Mouse (Mus musculus): ENCODE measurements around the gene F2rl1.

F2rl1 gene

GRCm38 (mm10) chr13:95524674-95525491, at the start of gene F2rl1:
Gene F2rl1, minus strand, starts transcription at chr13:95525227.
- DNase-seq, result peak; percentile 93 to 97

DNA sequence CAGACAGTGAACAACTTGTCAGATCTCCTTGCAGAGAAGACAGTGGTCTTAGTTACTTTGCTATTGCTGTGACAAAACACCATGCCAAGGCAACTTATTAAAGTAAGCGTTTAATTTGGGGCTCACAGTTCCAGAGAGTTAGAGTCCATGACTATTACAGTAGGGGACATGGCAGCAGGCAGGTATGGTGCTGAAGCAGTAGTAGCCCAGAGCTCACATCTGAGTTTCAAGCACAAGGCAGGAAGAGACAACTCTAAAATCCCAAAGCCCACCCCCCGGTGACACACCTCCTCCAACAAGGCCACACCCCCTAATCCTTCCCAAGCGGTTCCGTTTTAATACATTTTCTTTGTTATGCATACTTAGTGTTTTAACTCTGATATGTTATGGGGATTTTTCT, 45.9 kb upstream of the F2rl1 start:
- no peak for DNase-seq

- no peak for DNase-seq
These were observed 44.3 kb upstream of the F2rl1 start for GRCm38 (mm10) chr13:95569326-95569725.

DNA sequence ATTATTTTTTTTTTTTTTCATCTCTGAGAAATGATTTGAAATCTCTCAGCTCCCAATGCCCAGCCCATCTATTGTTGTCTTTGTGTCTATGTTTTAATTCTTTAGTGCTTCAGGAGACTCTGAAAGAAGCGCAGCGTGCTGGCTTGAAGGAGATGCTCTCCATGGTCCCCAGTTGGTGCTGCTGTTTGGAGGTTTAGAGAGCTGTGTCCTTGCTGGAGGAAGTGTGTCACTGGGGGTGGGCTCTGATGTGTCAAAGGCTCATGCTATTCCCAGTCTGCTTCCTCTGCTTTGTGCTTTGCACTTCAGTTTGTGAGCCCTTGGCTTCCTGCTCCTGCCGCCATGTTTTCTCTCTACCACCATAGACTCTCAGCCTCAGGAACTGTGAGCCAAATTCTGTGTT, 43.3 kb upstream of the F2rl1 start:
- no peak for DNase-seq

DNA sequence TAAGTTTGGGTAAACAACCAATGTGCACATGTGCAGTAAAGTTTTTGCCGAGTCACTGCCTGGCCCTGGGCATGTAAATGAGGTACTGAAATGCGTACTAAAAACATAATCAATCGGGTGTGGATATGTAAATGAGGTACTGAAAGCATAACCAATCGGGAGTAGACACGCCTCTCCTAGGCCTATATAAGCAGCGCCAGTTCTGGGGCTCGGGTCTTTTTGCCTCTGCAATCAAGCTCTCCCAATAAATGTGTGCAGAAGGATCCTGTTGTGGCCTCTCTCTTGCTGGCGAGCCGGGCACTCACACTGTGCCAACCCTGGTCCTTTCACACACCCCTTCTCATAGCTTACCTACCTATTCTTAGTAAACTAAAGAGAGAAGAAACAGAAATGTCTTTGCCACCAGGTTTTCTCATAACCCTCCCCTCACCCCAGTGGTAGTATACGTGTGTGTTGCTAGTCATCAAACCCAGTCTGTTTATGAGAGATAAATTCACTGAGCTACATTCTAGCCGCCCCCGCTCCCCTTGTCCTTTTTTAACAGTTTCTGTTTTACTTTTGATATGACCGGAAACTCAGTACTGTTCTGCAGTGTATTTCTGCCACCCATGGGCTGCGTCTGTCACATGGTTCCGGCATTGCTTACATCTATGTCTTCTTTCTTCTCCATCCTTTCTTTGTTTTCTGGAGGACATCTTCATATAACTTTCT, 42.0 kb upstream of the F2rl1 start:
- DNase-seq, result no peak

DNA sequence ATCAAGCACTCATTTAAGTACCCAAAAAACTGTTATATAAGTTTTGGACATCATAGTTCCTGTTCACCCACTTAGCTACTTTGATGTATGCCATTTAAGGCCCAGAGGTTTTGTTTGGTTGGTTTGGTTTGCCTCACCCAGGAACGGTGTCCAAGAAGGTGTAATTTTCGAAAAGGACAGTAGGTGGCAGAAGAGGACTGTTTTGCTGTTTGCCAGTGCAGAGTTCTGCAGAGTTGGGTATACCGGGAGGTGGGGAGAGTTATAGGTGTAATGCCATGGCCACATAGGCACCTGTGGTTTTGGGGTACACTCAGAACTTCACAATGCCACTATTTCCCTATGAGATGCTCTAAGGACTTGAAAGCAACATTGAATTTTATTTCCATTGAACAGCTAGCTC, 38.7 kb upstream of the F2rl1 start:
- peak in 1 of 2 experiments; percentile 78 for DNase-seq

DNA sequence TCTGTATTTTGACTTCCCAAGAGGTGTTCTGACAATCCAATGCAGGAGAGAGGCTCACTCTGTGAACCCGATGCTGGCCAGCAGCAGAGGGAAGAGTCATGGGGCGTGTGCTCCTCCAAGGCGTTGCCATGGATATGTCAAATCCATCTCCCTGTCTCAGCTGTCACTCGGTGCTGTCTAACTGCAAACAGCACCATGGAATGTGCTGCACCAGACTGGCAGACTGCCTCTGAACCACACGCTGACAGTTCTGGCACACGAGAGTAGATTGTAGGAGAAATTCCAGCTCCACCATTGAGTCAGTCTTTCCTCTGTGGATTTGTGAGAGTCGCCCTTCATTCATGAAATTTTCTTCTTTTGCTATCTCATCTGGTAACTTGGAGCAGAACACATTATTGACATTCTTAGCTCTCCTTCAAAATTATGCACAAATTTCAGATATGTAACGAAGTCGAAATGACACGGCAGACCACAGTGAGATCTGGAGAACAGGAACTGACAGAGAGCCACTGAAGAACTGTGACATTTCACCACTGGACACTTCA, 38.1 kb upstream of the F2rl1 start:
- no peak for DNase-seq

DNA sequence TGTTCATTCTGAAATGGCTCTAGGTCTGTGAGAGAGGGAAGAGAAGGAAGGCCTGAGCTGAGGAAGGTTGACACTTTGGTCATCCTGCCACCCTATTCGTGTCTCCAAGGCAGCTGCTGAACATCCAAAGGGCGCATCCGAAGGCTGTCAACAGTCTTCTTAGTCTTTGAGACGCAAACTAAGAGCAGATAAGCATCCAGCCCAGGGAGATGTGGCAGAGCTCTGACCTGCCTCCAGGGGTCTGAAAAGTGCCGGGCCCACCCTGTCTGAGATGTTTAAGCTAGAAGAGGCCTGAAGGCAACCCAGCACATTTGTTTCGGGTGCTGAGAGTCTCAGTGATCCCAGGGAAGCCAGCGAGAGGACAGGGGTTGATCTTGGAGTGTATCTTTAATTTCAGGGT, 32.3 kb upstream of the F2rl1 start:
- DNase-seq, result no peak

DNA sequence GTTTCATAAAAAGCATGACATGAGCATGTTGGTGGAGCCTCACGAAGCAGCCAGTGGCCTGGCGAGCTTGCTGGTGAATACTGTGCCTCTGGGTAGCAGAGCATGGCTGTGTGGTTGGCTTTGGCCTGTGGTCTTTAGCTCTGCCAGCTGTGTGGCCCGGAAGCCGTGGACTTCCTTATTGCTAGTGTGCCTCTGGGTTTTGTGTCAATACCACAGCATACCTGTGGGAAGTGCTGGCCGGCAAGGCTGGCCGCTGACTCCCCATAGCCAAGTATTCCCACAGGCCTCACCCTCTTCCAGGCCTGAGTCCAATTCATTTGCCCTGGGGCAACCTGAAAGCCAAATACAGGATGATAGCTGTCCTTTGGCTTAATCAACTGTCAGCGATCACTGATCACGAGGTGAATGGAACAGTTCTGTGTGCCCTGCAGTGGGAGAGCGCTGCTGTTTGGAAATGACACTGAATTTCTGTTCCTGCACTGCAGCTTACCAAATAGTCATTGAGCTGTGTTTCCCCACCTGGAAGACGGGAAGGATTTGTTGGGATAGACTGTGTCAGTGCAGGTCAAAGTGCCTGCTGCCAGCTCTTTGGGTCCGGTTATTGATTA, 29.0 kb upstream of the F2rl1 start:
- no peak for DNase-seq

GRCm38 (mm10) chr13:95550636-95551370, 25.8 kb upstream of the F2rl1 start:
- no peak for DNase-seq

DNA sequence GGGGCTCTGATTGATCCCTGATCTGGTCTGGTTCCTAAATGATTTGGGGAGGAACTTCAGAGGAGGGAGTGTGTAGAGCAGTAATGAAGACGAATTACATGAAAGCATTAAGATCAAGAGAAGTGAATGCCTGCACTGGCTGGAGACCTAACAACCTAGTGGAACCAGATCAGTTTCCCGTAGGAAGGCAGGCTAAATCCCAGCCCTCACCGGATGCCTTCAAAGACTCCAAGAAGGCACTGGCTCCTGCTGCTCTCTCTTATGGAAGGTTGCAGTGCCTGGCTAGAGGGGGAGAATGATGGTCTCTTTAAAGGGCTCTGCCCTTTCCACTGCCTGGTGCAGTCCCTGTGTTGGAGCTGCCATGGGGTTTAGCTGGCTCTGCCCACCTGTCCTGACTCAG, 24.4 kb upstream of the F2rl1 start:
- DNase-seq, result no peak

DNA sequence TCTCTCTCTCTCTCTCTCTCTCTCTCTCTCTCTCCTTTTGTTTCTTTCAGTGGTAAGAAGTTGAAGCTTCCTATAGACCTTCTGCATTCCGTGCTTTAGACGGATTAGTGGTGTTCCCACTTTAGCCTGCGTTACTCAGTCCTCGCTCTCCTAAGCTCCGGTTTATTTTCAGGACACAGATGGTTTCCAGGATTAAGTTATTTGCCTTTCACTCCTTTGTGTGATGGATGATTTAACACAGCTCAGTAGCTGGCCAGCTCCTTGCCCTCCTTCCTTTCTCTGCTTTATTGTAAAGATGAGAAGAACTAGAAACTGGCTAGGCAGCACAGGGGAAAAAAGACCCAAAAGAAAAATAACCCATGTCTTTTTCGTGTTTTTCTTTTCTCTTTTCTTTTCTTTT, 23.8 kb upstream of the F2rl1 start:
- DNase-seq, result no peak

DNA sequence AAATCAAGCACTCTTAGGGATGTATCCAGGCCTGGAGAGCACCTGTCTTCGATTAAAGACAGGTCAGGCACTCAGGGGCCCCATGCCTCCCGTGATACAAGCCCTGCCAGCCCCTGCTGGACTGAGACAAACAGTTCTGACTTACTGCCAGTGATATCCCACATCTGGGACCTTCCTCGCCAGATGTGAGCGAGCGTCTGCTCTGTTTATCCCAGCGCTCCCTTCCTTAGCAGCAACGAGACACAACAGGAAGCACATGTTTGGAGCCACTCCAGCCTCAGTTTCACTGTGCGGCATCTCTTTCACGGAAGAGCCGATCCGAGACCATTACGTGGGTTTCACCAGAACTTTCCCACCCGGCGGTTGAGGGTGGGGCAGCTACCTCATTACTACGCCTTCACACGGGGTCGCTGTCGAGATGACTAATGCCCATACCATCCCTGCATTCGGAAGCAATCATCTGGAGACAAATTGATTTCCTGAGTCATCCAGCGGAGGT, 23.3 kb upstream of the F2rl1 start:
- peak; percentile 20 to 50 for DNase-seq

- DNase-seq, result no peak
These were observed 22.1 kb upstream of the F2rl1 start for GRCm38 (mm10) chr13:95547090-95547611.

GRCm38 (mm10) chr13:95546251-95546650, 21.2 kb upstream of the F2rl1 start:
- no peak for DNase-seq

- no peak for DNase-seq
These were observed 20.7 kb upstream of the F2rl1 start for GRCm38 (mm10) chr13:95545729-95546186.

- DNase-seq, result no peak
These were observed 13.0 kb upstream of the F2rl1 start for GRCm38 (mm10) chr13:95538021-95538420.

DNA sequence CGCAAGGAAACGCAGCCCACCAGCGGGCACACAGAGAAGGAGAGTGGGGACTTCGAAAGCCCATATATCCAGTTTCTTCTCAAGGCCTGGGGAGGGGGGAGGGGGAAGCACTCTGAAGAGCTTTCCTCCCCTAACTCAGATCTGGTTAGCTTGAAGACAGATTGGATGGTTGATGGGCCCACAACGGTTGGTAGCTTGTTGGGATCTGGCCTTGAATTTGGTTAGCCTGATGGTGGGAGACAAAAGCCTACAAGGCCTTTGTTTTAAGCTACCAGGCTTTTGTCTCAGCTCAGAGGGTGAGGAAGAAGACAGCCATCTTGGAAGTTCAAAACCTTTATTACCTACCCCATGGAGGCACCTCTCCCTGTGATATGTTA, 11.1 kb upstream of the F2rl1 start:
- DNase-seq, result no peak

DNA sequence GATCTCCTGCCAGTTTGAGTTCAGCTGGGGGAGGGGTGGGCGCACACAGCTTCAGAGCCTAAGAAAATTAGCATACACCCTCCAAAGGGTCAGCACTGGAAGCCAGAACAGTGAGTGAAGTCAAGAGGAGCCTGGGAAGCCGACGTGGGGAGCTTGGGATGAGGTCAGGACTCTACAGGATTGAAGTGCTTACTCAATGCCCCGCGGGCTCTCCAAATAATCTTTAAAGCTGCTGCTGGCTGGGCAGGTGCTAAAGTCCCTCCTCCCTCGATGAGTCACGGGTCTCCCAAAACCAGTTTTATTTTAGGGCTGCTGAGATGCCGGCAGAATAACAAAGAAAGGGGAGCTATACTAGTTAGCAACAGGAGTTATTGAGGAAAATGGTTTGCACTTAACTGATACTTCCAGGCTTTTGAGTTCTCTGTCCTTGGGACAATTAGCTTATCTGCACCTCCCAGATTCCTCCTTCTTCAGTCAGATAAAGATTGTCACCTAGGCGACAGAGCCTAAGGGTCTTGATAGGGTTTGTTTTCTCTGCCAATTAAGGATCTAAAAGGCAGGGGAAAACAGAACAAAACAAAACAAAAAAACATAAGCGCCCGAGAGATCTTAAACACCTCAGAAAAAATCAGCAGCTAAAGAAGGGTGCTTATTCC, 10.6 kb upstream of the F2rl1 start:
- no peak for DNase-seq

DNA sequence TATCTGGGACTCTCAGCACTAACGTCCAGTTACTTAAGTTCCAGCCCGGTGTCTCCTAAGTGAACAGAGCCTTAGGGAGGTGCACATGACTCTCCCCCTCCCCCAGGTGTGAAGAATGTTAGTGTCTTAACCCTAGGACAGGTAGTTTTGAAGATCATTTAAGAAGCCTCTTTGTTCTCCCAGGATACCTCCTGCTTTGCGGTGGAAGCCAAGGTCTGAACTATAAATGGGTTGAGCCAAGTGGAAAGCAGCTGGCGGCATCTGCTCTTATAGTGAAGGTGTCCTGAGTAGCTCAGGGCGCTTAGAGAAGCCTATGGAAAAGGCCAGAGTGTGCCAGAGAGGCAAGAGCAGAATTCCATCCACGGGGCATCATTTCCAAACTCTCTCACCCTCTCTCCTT, 10.0 kb upstream of the F2rl1 start:
- no peak for DNase-seq

GRCm38 (mm10) chr13:95534131-95534561, 9.1 kb upstream of the F2rl1 start:
- peak; percentile 23 to 49 for DNase-seq

DNA sequence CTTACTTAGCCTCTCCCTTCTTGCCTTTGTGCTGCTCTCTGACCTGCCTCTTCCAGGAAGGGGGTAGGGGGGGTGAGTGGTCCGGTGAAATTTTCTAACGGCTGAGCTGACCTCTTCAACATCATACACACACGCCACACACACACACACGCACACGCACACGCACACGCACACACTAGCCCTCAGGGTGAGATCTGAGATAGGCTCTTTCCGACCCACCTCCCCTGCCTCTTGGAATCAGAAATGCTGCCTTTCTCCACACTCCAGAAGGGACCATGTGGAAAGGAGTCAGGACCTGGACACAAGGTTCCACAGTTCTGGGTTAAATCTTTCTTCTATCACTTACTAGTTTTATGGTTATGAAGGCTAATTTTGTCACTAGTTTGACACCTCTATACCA, 8.6 kb upstream of the F2rl1 start:
- DNase-seq, result no peak

All from kidney, postnatal 25 days (tissue).